8 mouse cellular contexts compared by ENCODE assay signal in the genomic region with DNA sequence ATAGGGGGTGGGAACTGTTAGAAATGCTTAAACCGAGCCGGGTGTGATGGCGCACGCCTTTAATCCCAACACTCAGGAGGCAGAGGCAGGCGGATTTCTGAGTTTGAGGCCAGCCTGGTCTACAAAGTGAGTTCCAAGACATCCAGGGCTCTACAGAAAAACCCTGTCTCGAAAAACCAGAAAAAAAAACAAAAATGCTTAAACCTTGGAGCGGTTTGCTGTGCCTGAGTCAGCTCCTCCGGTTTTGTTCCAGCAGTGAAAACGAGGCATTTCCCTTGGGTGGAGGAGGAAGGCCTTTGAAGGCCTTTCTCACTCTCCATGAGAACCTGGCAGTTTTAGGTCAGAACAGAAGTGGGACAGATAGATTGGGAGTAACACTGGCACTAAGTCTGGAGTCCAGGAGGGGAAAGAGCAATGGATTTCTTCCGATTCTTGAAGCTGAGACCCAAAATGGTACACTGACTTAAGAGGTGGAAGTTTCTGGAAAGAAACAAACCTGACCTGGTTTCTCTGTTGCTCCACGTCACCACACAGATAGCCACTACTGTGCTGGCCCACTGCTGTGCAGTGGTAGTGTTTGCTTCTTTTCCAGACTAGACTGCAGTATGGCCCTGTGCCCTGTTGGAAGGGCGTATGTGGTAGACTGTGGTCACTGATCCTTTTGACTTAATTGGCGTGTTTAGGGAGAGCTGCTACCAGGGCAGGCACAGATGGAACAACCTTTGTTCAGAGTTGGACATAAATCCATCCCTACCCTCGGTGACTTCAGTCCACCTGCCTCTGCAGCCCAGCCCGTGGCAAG. TPM values are rescaled to one million over a fixed set of nuclear protein-coding genes. Genes with fewer than 3 reads are reported as not detected.
DNase-seq lines count a peak whose midpoint lies in the region; ATAC-seq lines count a peak whose summit lies in the region.

No protein-coding gene starts in this region.

- no peaks in the 10 kb centered on the region for H3K36me3 ChIP-seq in limb, embryonic 11.5 days (ENCODE audit: control insufficient read depth, insufficient read depth, low read length)
- peaks cover 7% of the 10 kb centered on the region for H3K36me3 ChIP-seq in stomach, embryonic 14.5 days (ENCODE audit: control insufficient read depth, insufficient read depth, low read length)

- ATAC-seq in limb, embryonic 11.5 days (ENCODE audit: insufficient number of reproducible peaks, low FRiP score, low TSS enrichment, low read depth), result no peak
- no peak for ATAC-seq in stomach, embryonic 14.5 days (ENCODE audit: insufficient number of reproducible peaks, insufficient read depth, low FRiP score, low read depth)

- H3K4me3 ChIP-seq in limb, embryonic 11.5 days (ENCODE audit: low read depth, low read length), result no peak overlapping the region; the same call in 1 of the 2 replicates
- peak overlapping the region; percentile 39 for H3K4me3 ChIP-seq in stomach, embryonic 14.5 days (ENCODE audit: low read depth, low read length)

- no peaks in the 10 kb centered on the region for H3K27me3 ChIP-seq in limb, embryonic 11.5 days (ENCODE audit: control insufficient read depth, insufficient read depth, low read length)
- H3K27me3 ChIP-seq in stomach, embryonic 14.5 days (ENCODE audit: control insufficient read depth, insufficient read depth, low read length), result no peaks in the 10 kb centered on the region

- H3K27ac ChIP-seq in limb, embryonic 11.5 days (replicated peaks; ENCODE audit: low read depth, low read length), result no peak overlapping the region; the same call in 1 of the 2 replicates
- peak overlapping the region; percentile 81; the same call in 1 of the 2 replicates for H3K27ac ChIP-seq in stomach, embryonic 14.5 days (ENCODE audit: low read length)

- peak overlapping the region; percentile 90 for H3K4me2 ChIP-seq in limb, embryonic 11.5 days (ENCODE audit: low read depth, severe bottlenecking)
- H3K4me2 ChIP-seq in stomach, embryonic 14.5 days (replicated peaks; ENCODE audit: low read depth, low read length), result peak overlapping the region; percentile 64

- DNase-seq in kidney, adult 11 months, result peak; percentile 53
- DNase-seq in kidney, postnatal 25 days, result no peak
- peak; percentile 38 for DNase-seq in Muller cell, postnatal 12 days (ENCODE audit: inconsistent ontology term)
- DNase-seq in forelimb bud, embryonic 11.5 days (ENCODE audit: low read depth, low spot score), result peak; percentile 26
- DNase-seq in limb, embryonic 11.5 days (ENCODE audit: low spot score), result no peak
- DNase-seq in layer of hippocampus, adult 9-11 months, result no peak
- DNase-seq in spleen, postnatal 10 days (ENCODE audit: low spot score in 2 of 2), result no peak

- H3K9ac ChIP-seq in limb, embryonic 11.5 days (ENCODE audit: low read length), result no peak overlapping the region
- no peak overlapping the region for H3K9ac ChIP-seq in stomach, embryonic 14.5 days (replicated peaks; ENCODE audit: low read depth, low read length)

- H3K9me3 ChIP-seq in limb, embryonic 11.5 days (ENCODE audit: control insufficient read depth, low read length), result no peaks in the 10 kb centered on the region
- H3K9me3 ChIP-seq in stomach, embryonic 14.5 days (ENCODE audit: control insufficient read depth, low read depth, low read length), result no peaks in the 10 kb centered on the region

- WGBS in limb, embryonic 11.5 days, result 70% methylated on average over 15 of the region's 15 CpGs
- 68% methylated on average over 15 of the region's 15 CpGs for WGBS in stomach, embryonic 14.5 days

- peaks cover 23% of the 10 kb centered on the region for H3K4me1 ChIP-seq in limb, embryonic 11.5 days (ENCODE audit: control insufficient read depth, insufficient read depth, low read length)
- H3K4me1 ChIP-seq in stomach, embryonic 14.5 days (ENCODE audit: control insufficient read depth, insufficient read depth, low read length), result peaks cover 34% of the 10 kb centered on the region

RNA-seq across cellular contexts. Expression of gene Mthfr, which starts 1.4 kb away (rescaled TPM):
- 18.7 and 19.7 TPM in 2 replicates for polyA plus RNA-seq in limb, embryonic 11.5 days (2014; fragmentation: Nextera tagmentation; extraction: Ambion mirVana)
- 18.0 and 18.4 TPM in 2 replicates for polyA plus RNA-seq in stomach, embryonic 14.5 days (2014; fragmentation: Nextera tagmentation; extraction: Ambion mirVana)

RNA-seq across cellular contexts. Expression of gene Clcn6, which starts 1.6 kb away (rescaled TPM):
- 6.1 and 7.5 TPM in 2 replicates for polyA plus RNA-seq in limb, embryonic 11.5 days (2014; fragmentation: Nextera tagmentation; extraction: Ambion mirVana)
- polyA plus RNA-seq in stomach, embryonic 14.5 days (2014; fragmentation: Nextera tagmentation; extraction: Ambion mirVana), result 6.2 and 6.6 TPM in 2 replicates

RNA-seq across cellular contexts. Expression of gene Nppa, which starts 39.7 kb away (rescaled TPM):
- 0.31 and 2.0 TPM in 2 replicates for polyA plus RNA-seq in limb, embryonic 11.5 days (2014; fragmentation: Nextera tagmentation; extraction: Ambion mirVana)
- 1.2 and 2.3 TPM in 2 replicates for polyA plus RNA-seq in stomach, embryonic 14.5 days (2014; fragmentation: Nextera tagmentation; extraction: Ambion mirVana)

RNA-seq across cellular contexts. Expression of gene Agtrap, which starts 47.6 kb away (rescaled TPM):
- 9.2 and 10.5 TPM in 2 replicates for polyA plus RNA-seq in limb, embryonic 11.5 days (2014; fragmentation: Nextera tagmentation; extraction: Ambion mirVana)
- 12.8 and 13.3 TPM in 2 replicates for polyA plus RNA-seq in stomach, embryonic 14.5 days (2014; fragmentation: Nextera tagmentation; extraction: Ambion mirVana)

RNA-seq across cellular contexts. Expression of gene Nppb, which starts 54.6 kb away (rescaled TPM):
- not detected in 2 replicates for polyA plus RNA-seq in limb, embryonic 11.5 days (2014; fragmentation: Nextera tagmentation; extraction: Ambion mirVana)
- not detected in 2 replicates for polyA plus RNA-seq in stomach, embryonic 14.5 days (2014; fragmentation: Nextera tagmentation; extraction: Ambion mirVana)

Comparison
In these comparisons a context has a peak if more than half of its experiments do, and no peak if none do; other contexts are left out.
1. DNase-seq: peak in kidney, adult 11 months (single experiment), Muller cell, postnatal 12 days (single experiment) and forelimb bud, embryonic 11.5 days (single experiment); none in kidney, postnatal 25 days (0 of 2), limb, embryonic 11.5 days (single experiment), layer of hippocampus, adult 9-11 months (single experiment) and spleen, postnatal 10 days (0 of 2).